Mouse (Mus musculus): ENCODE data around the gene Zfp942. TPM values are rescaled to one million over a fixed set of nuclear protein-coding genes. Genes with fewer than 3 reads are reported as not detected.
"Not testable (repeated sequence)": the region's sequence is repeated elsewhere in the genome, so short reads cannot be mapped to it uniquely, and the experiment has no call there.

Gene Zfp942
- polyA plus RNA-seq (2015; fragmentation: Nextera tagmentation; extraction: Ambion mirVana) = 8.8 and 11.9 TPM in 2 replicates

GRCm38 (mm10) chr17:21962107-21962907 is at the start of gene Zfp942, which contains the start of gene Zfp943:
Gene Zfp942, minus strand, starts transcription at chr17:21962464.
Gene Zfp943, plus strand, starts transcription at chr17:21962552.
- ATAC-seq (ENCODE audit: low read depth) (peak; percentile 99), DNase-seq (peak; percentile 37)
- WGBS (ENCODE audit: insufficient replicate concordance) = under 1% methylated on average over 44 of the region's 55 CpGs
- peaks cover 26% of the 10 kb centered on the region for H3K4me1 ChIP-seq (replicated peaks)
- H3K4me2 ChIP-seq = peak within 1 kb of the TSS; percentile 73
- not testable (repeated sequence) for H3K36me3 ChIP-seq; H3K27me3 ChIP-seq; H3K9me3 ChIP-seq (replicated peaks)
- H3K27ac ChIP-seq = peak within 1 kb of the TSS; percentile 94
- peak within 1 kb of the TSS; percentile 82 for H3K9ac ChIP-seq
- peak within 1 kb of the TSS; percentile 75 for H3K4me3 ChIP-seq (replicated peaks)

- ATAC-seq (ENCODE audit: low read depth) (no peak), DNase-seq (no peak)
- H3K9me3 ChIP-seq (replicated peaks) = no peaks in the 10 kb centered on the region
- peak overlapping the region; percentile 69 for H3K4me2 ChIP-seq
- 18% methylated on average over 4 of the region's 4 CpGs for WGBS (ENCODE audit: insufficient replicate concordance)
- no peak overlapping the region for H3K27ac ChIP-seq
- H3K36me3 ChIP-seq = 0 out of 2 replicates have a peak, but pooled peaks cover 3% of the 10 kb centered on the region
- H3K9ac ChIP-seq = peak overlapping the region; percentile 59
- peak overlapping the region; percentile 75 for H3K4me3 ChIP-seq (replicated peaks)
- peaks cover 26% of the 10 kb centered on the region for H3K4me1 ChIP-seq (replicated peaks)
- no peaks in the 10 kb centered on the region for H3K27me3 ChIP-seq
These were observed 1.0 kb upstream of the Zfp942 start for GRCm38 (mm10) chr17:21963302-21963701.

- not testable (repeated sequence) for H3K27me3 ChIP-seq; H3K27ac ChIP-seq; H3K9me3 ChIP-seq (replicated peaks); H3K4me1 ChIP-seq (replicated peaks); H3K36me3 ChIP-seq
- peak within 1 kb of the TSS; percentile 66 for H3K4me3 ChIP-seq (replicated peaks)
- H3K4me2 ChIP-seq = peak within 1 kb of the TSS; percentile 64
- peak within 1 kb of the TSS; percentile 59 for H3K9ac ChIP-seq
- ATAC-seq (ENCODE audit: low read depth) = peak; percentile 90
- DNase-seq = peak; percentile 37
- WGBS (ENCODE audit: insufficient replicate concordance) = under 1% methylated on average over 24 of the region's 24 CpGs
These were observed 52.7 kb downstream of the Zfp942 start, which contains the start of gene Zfp995 for GRCm38 (mm10) chr17:21909456-21910052. Gene Zfp995, minus strand, starts transcription at chr17:21909926.

GRCm38 (mm10) chr17:21909039-21909438 is 53.2 kb downstream of the Zfp942 start:
- ATAC-seq (ENCODE audit: low read depth) = 0 out of 2 replicates have a peak, but pooled peaks have one; percentile 20
- WGBS (ENCODE audit: insufficient replicate concordance) = 6% methylated on average over 3 of the region's 3 CpGs
- no peaks in the 10 kb centered on the region for H3K27me3 ChIP-seq
- no peaks in the 10 kb centered on the region for H3K9me3 ChIP-seq (replicated peaks)
- H3K27ac ChIP-seq = no peak overlapping the region
- H3K36me3 ChIP-seq = no peaks in the 10 kb centered on the region
- peak overlapping the region; percentile 66 for H3K4me3 ChIP-seq (replicated peaks)
- H3K4me1 ChIP-seq (replicated peaks) = 0 out of 2 replicates have a peak, but pooled peaks cover 4% of the 10 kb centered on the region
- no peak for DNase-seq
- H3K9ac ChIP-seq = peak overlapping the region; percentile 59
- H3K4me2 ChIP-seq = peak overlapping the region; percentile 64

Other genes with a start within 250 kb of the Zfp942 start
- 2.0 and 2.4 TPM in 2 replicates for gene Zfp229, start 231.7 kb downstream of the Zfp942 start, polyA plus RNA-seq (2015; fragmentation: Nextera tagmentation; extraction: Ambion mirVana)
- gene Zfp820, start 116.7 kb downstream of the Zfp942 start, polyA plus RNA-seq (2015; fragmentation: Nextera tagmentation; extraction: Ambion mirVana) = 1.9 and 2.1 TPM in 2 replicates
- 1.9 and 2.5 TPM in 2 replicates for gene Zfp995, start 52.5 kb downstream of the Zfp942 start, polyA plus RNA-seq (2015; fragmentation: Nextera tagmentation; extraction: Ambion mirVana)
- 5.3 and 7.9 TPM in 2 replicates for gene Zfp943, start 88 bp upstream of the Zfp942 start, polyA plus RNA-seq (2015; fragmentation: Nextera tagmentation; extraction: Ambion mirVana)
- gene Zfp947, start 203.7 kb upstream of the Zfp942 start, polyA plus RNA-seq (2015; fragmentation: Nextera tagmentation; extraction: Ambion mirVana) = 0.47 and 0.65 TPM in 2 replicates